Mouse (Mus musculus) erythroblast, adult 5-6 weeks (primary cell): ENCODE data around the gene Usp5. TPM values are rescaled to one million over a fixed set of nuclear protein-coding genes. Genes with fewer than 3 reads are reported as not detected.
"Not testable (repeated sequence)": the region's sequence is repeated elsewhere in the genome, so short reads cannot be mapped to it uniquely, and the experiment has no call there.

Experiments used
- ATAC-seq: replicated peaks from 2 replicates; pipeline ENCODE4 v1.8.0; 2016; ENCODE audit warnings: moderate number of reproducible peaks, mild to moderate bottlenecking, moderate TSS enrichment, inconsistent platforms; ENCODE audit not compliant: poor library complexity, low FRiP score, severe bottlenecking
- total RNA-seq, 2 experiments: library from RNA; stranded (forward) in 1 of 2; stranded (reverse) in 1 of 2; fragments of 150-400 nt in 1 of 2; fragments of 200-764, 138-1000 nt in 1 of 2; gene quantifications; 2 replicates each; pipeline versions ENCODE4 v1.2.3 to v1.2.4; 2015 to 2017; ENCODE audit warnings: low replicate concordance in 2 of 2

Gene Usp5
- total RNA-seq, 2 experiments from 2014 or later = 29.6 to 34.6 TPM

GRCm38 (mm10) chr6:124847305-124847704 lies 18.0 kb upstream of the Usp5 start:
- peak; percentile 79 for ATAC-seq

- ATAC-seq = no peak
Observed at GRCm38 (mm10) chr6:124840241-124841167, 11.2 kb upstream of the Usp5 start, which contains the start of gene Gnb3. Gnb3 (minus strand) TSS chr6:124840275.

- ATAC-seq = no peak
Observed at GRCm38 (mm10) chr6:124839805-124840204, 10.5 kb upstream of the Usp5 start.

- no peak for ATAC-seq
Observed at GRCm38 (mm10) chr6:124836411-124836810, 7.1 kb upstream of the Usp5 start.

GRCm38 (mm10) chr6:124835531-124835930 lies 6.2 kb upstream of the Usp5 start:
- no peak for ATAC-seq

- no peak for ATAC-seq
Observed at GRCm38 (mm10) chr6:124834512-124835081, 5.3 kb upstream of the Usp5 start.

- no peak for ATAC-seq
Observed at GRCm38 (mm10) chr6:124831649-124832048, 2.4 kb upstream of the Usp5 start.

- ATAC-seq = not testable (repeated sequence)
Observed at GRCm38 (mm10) chr6:124831199-124831598, 1.9 kb upstream of the Usp5 start.

GRCm38 (mm10) chr6:124829799-124830700 lies 766 bp upstream of the Usp5 start:
- ATAC-seq = peak; percentile 71

GRCm38 (mm10) chr6:124828101-124828592 lies 1.1 kb downstream of the Usp5 start:
- no peak for ATAC-seq

- ATAC-seq = no peak
Observed at GRCm38 (mm10) chr6:124822049-124822448, 7.2 kb downstream of the Usp5 start.

GRCm38 (mm10) chr6:124820891-124821290 lies 8.4 kb downstream of the Usp5 start:
- ATAC-seq = no peak

- ATAC-seq = no peak
Observed at GRCm38 (mm10) chr6:124817971-124818370, 11.3 kb downstream of the Usp5 start.

GRCm38 (mm10) chr6:124817563-124817962 lies 11.7 kb downstream of the Usp5 start:
- ATAC-seq = no peak

GRCm38 (mm10) chr6:124817125-124817524 lies 12.2 kb downstream of the Usp5 start:
- no peak for ATAC-seq

GRCm38 (mm10) chr6:124816611-124817010 lies 12.7 kb downstream of the Usp5 start:
- no peak for ATAC-seq

GRCm38 (mm10) chr6:124814858-124815774 lies 14.2 kb downstream of the Usp5 start:
- ATAC-seq = no peak

- ATAC-seq = peak; percentile 17
Observed at GRCm38 (mm10) chr6:124814448-124814847, 14.8 kb downstream of the Usp5 start.

GRCm38 (mm10) chr6:124813933-124814332 lies 15.4 kb downstream of the Usp5 start, which contains the start of gene Tpi1:
Tpi1 (minus strand) TSS chr6:124814296.
- peak; percentile 88 for ATAC-seq
